Mouse (Mus musculus) left cerebral cortex, adult 11 months (tissue): Measurements from ENCODE around the gene Sqor.

Experiments
- DNase-seq: peaks from one replicate; pipeline ENCODE4 v3.0.0; 2022; ENCODE audit warnings: low spot score

Sqor gene

GRCm38 (mm10) chr2:122765071-122765793 lies at the start of gene Sqor:
Sqor (plus strand) TSS chr2:122765237.
- DNase-seq, result no peak

DNA sequence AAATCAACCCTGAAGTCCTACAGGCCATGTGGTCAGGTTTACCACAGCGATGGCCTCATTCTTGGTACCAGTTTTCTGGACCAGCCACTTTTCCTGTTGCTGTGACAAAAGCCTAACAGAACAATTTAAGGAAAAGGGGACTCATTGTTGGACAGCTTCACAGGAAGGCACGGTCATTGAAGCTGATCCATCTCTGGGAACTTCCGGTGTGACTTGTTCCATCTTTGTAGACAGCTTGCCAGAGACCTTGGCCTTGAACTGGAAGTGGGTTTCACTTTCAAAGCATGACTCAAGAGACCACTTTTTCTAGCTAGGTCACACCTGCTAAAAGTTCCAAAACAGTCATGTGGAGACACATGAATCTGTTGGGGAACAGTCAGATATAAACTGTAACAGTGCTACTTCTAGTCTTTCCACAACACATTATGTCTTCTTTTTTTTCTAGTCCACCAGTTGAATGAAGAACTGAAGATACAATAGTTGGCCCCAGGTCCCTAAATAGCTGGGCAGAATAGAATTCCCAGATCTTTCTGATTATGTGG lies 48.7 kb upstream of the Sqor start:
- no peak for DNase-seq

GRCm38 (mm10) chr2:122719232-122719631 lies 45.8 kb upstream of the Sqor start:
- no peak for DNase-seq

DNA sequence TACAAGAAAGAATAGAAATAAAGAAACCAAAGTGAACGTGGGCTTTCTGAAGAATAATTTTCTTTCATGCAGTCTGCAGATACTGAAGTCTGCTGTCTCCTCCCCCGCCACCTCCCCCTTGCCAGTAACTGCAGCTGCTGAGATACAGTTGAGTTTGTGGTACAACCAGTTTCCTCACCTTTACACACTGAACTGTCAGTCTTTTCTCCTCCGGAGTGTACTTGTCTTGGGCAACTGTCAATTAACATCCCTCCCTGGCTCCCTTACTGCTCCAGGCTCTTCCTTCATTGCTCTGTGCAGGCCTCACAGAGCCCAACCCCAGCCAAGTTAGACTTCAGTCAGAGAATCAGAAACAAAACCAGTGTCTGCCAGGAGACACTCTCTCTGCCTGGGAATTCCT lies 44.5 kb upstream of the Sqor start:
- DNase-seq, result no peak

GRCm38 (mm10) chr2:122725604-122726003 lies 39.4 kb upstream of the Sqor start:
- no peak for DNase-seq

DNA sequence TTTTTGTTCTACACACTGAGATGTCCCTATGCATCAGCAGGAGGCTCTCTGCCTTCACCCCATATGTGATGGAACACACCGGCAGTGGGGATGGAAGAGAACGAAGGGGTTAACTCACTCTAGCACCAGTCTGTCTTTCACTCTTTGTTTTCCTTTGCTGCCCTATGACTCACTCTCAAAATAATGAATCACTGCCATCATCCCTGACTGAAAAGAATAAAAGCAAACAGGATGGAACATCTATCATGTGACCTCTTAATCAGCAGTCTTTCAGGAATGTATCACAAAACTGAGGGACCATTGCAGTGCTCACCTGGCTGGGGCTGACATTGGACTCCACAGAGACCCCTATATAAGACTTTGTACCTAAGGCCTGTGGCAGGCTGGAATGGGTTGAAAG lies 33.6 kb upstream of the Sqor start:
- DNase-seq, result no peak

DNA sequence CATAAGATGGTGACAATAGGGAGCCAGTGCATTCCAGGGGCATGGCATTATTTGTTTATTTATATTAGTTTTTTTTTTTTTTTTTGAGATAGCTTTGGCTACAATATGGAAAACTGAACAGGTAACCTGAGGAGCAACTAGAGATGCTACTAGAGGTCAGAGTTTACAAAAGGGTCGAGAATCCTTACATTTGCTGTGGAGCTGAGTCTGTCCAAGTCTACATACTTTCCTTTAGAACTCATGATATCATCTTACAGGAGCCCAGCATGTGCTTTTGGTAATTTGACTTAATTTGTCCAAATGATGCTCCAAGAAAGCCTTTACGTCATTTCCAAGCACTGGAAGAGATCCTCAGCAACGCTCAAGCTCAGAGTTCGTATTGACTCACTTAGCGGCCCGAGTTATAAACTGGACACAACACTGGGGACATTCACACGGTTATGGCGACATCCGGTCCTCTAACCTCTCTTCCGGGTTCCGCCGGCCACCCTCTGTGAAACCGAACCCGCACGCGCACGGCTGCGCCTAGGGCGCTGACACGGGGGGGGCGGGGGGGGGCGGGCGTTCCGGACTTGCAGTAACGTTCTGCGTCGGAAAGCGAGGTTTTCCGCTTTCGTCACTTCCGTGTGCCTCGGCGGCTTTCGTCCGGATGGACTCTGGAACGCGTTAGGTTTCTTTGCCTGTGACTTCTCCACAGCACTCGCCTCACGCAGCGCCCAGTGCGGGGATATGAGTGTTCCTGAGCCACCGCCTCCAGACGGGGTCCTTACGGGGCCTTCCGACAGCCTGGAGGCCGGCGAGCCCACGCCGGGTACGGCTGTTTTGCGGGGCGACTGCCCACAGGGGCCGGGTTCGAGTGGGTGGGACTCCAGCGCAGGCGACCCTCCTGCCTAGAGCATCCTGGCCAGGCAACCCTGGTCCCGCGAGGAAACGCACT lies 26.9 kb upstream of the Sqor start, which contains the start of gene Bloc1s6:
Bloc1s6 (plus strand) TSS at position 610 of the 937 bp plus-strand sequence.
- peak; percentile 86 for DNase-seq

DNA sequence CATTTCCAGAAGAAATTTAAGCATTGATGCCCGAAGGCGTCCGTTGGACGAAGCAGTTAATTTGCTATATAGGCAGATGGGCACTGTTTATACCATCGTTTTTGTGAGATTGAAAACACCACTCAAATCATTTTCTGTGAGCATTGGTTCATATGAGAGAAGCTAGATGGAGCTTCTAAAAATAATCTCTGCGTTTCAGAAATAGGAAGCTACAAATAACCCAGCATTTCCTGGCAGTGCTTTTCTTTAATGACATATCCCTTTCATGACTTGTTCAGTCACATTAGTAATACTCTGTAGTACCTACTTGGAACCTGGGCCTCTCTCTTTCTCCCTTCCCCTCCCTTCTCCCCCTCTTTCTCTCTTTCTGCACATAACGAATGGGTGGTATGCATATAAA lies 26.0 kb upstream of the Sqor start:
- no peak for DNase-seq

DNA sequence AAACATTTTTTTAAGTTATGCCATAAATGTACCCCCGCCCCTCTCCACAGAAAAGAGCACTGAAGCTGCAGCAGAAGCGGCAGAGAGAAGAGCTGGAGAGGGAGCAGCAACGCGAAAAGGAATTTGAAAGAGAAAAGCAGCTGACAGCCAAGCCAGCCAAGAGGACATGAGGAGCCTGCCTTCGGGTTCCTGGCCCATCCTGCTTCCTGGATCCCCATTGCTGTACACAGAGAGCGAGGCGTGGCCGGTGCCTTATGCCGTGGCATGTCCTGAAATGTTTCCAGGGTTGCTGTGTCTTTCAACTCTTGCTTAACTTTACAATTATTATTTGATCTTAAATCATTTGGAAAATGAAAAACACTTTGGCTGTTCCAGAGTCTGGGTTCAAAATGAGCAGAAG lies 18.6 kb upstream of the Sqor start:
- DNase-seq, result no peak

GRCm38 (mm10) chr2:122753739-122754343 lies 11.2 kb upstream of the Sqor start:
- DNase-seq, result peak; percentile 48

- no peak for DNase-seq
Measured at GRCm38 (mm10) chr2:122759791-122760190, 5.2 kb upstream of the Sqor start.

GRCm38 (mm10) chr2:122762991-122763390 lies 2.0 kb upstream of the Sqor start:
- DNase-seq, result no peak

DNA sequence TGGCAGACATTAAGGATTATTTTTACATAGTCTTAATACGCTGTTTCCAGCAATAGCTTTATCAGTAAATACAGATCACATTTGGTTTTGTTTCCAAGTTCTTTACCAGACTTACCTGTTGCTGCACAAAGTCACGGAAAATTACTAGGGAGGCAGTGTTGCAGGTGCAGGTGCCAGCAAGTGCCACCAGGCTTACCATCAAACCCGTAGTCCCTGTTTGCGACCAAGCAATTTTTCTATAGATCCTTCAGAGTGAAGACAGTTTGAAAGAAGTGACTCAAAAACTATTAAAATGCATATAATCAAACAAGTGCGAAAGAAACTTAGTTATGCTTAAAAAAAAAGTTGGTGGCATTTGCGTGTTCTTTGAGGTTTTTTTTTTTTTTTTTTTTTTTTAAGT lies 511 bp upstream of the Sqor start:
- DNase-seq, result no peak

DNA sequence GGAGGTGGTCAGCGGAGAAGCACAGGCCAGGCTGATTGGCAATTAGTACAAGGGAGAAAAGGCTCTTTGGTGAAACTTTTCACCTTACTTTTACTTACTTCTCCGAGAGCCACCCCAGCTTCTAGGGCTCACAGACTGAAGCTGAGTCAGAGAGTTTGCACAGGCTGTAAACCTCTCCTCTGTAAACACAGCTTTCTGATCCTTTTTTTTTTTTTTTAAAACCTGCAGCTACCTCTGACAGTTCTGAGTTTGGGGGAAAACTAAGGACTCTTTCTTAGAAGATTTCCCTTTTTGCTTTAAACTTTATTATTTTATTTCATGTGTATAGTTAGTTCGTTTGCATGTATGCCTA lies 733 bp downstream of the Sqor start:
- no peak for DNase-seq

- DNase-seq, result no peak
Measured at GRCm38 (mm10) chr2:122771002-122771401, 6.0 kb downstream of the Sqor start.

GRCm38 (mm10) chr2:122772899-122773298 lies 7.9 kb downstream of the Sqor start:
- no peak for DNase-seq

GRCm38 (mm10) chr2:122775491-122775890 lies 10.5 kb downstream of the Sqor start:
- DNase-seq, result no peak

DNA sequence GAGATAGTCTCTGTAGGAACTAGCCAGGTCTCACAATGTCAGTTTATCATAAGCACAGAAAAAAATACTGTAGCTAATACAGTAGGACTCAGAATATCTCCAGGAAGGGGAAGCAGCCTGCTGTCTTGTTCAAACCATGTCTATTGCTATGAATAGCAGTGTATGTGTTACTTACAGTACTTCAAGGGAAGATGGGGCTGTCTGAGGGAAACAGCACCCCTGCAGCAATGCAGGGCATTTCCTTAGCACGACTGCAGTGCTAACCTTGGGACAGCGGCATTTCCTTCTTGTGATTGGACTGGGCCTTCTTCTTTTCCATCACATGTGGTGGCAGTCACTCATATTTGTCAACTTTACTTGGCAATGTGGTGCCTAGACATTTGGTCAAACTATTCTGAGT lies 11.8 kb downstream of the Sqor start:
- DNase-seq, result no peak

GRCm38 (mm10) chr2:122779967-122780366 lies 14.9 kb downstream of the Sqor start:
- DNase-seq, result no peak

- no peak for DNase-seq
Measured at GRCm38 (mm10) chr2:122780447-122780846, 15.4 kb downstream of the Sqor start.

GRCm38 (mm10) chr2:122781590-122782356 lies 16.7 kb downstream of the Sqor start:
- DNase-seq, result no peak

DNA sequence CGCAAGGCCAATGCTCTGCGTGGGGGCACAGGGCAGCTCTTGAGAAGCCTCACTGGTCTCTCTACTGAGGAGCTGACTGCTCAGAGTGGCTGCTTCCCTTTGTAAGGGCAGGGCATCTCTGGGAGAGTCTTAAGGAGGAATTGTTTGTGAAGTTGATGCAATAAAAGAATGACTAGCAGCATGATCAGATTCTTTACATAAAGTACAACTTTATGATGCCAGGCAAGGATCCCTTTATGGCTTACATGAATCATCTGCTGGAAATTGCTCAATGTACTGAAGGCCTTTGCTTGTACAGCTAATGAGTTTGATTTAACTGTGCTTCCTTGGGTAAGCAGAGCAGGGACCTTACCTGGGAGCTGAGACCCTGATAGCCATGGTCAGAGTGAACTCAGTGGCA lies 18.7 kb downstream of the Sqor start:
- no peak for DNase-seq
